Mouse (Mus musculus) liver (tissue): ENCODE measurements around the gene Cep250.

Experiments used
- DNase-seq: peaks from one replicate; pipeline ENCODE4 v3.0.0-alpha.2; 2020; ENCODE audit warnings: mixed read lengths

The Cep250 gene

GRCm38 (mm10) chr2:155973348-155973747 is 17.1 kb downstream of the Cep250 start:
- DNase-seq = no peak

GRCm38 (mm10) chr2:155974087-155974731 is 18.0 kb downstream of the Cep250 start:
- no peak for DNase-seq

GRCm38 (mm10) chr2:155979328-155979991 is 23.2 kb downstream of the Cep250 start:
- peak; percentile 35 for DNase-seq

GRCm38 (mm10) chr2:155985776-155986175 is 29.5 kb downstream of the Cep250 start:
- no peak for DNase-seq

GRCm38 (mm10) chr2:155987131-155987530 is 30.9 kb downstream of the Cep250 start:
- no peak for DNase-seq

GRCm38 (mm10) chr2:155989085-155989484 is 32.8 kb downstream of the Cep250 start:
- peak; percentile 91 for DNase-seq

- DNase-seq = peak; percentile 14
Observed at GRCm38 (mm10) chr2:155991151-155991550, 34.9 kb downstream of the Cep250 start.

GRCm38 (mm10) chr2:155991863-155992321 is 35.6 kb downstream of the Cep250 start:
- DNase-seq = peak; percentile 74

GRCm38 (mm10) chr2:156005393-156005792 is 49.1 kb downstream of the Cep250 start:
- peak; percentile 36 for DNase-seq

- DNase-seq = peak; percentile 99
Observed at GRCm38 (mm10) chr2:156007888-156008532, 51.8 kb downstream of the Cep250 start, which contains the start of the genes 6430550D23Rik and Ergic3. Gene 6430550D23Rik (minus strand): TSS chr2:156007977. Gene Ergic3 (plus strand): TSS chr2:156008045.

- no peak for DNase-seq
Observed at GRCm38 (mm10) chr2:156018106-156018505, 61.8 kb downstream of the Cep250 start.

GRCm38 (mm10) chr2:156021219-156021618 is 65.0 kb downstream of the Cep250 start:
- DNase-seq = peak; percentile 58

GRCm38 (mm10) chr2:156021765-156022164 is 65.5 kb downstream of the Cep250 start:
- DNase-seq = no peak

- DNase-seq = no peak
Observed at GRCm38 (mm10) chr2:156025482-156025881, 69.2 kb downstream of the Cep250 start.

GRCm38 (mm10) chr2:156039390-156039789 is 83.1 kb downstream of the Cep250 start:
- DNase-seq = no peak

GRCm38 (mm10) chr2:156042903-156043302 is 86.6 kb downstream of the Cep250 start:
- DNase-seq = no peak

- DNase-seq = peak; percentile 21
Observed at GRCm38 (mm10) chr2:156047929-156048328, 91.7 kb downstream of the Cep250 start.
